In the genomic region with DNA sequence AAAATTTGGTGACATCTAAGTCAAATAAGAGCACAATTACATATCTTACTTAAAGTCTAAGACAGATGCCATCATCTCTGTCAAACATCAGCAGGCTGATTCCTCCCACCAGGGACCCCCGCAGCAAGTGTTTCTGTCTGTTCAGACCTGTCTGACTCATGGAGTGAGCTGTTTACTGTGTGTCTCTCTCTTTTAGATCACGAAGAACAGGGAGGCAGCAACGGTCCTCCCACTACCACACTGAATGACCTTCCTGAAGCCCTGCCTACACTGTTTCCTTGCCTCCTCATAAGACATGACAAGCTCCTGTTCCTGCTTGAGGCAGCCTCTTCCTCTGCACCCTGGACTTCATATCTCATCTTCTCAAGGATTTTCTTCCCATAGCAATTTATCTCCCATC, we compare ENCODE assay signal across 14 mouse cellular contexts.
"Had no signal": no experiment of that assay in that cellular context is flagged by ENCODE, and none has a peak within 500 bp of the region (broad histone marks: within the 10 kb centered on the region; RNA-seq: fewer than 3 reads in every experiment).

No protein-coding gene starts in this region.

- DNase-seq: forebrain, postnatal 0 days; gastrocnemius, postnatal 14 days; gastrocnemius, postnatal 36 days; heart, adult 11 months; heart, adult 2 months; heart, postnatal 4 days; kidney, adult 18-20 months; kidney, adult 8-10 months; kidney, postnatal 10 days; kidney, postnatal 25 days; kidney, postnatal 4 days; layer of hippocampus, adult 9-11 months; liver; liver, embryonic 13.5 days had no signal
